Mouse (Mus musculus): ENCODE measurements around the gene Larp1.

GRCm38 (mm10) chr11:58107009-58107408, 98.1 kb downstream of the Larp1 start:
- TF ChIP-seq CTCF (IDR thresholded peaks at IDR 0.05; ENCODE audit: insufficient read depth, low read length), result no peak
- no peak for TF ChIP-seq POLR2A (IDR thresholded peaks at IDR 0.05; ENCODE audit: borderline replicate concordance, extremely low read depth, low read depth, low read length)

Measured in lung, adult 2 months (tissue).